Mouse (Mus musculus) small intestine, adult 2 months (tissue): ENCODE results near the gene Pdcd1lg2.

ENCODE experiments used
- CTCF ChIP-seq: fragments of 200-500 bp; IDR thresholded peaks from 2 replicates; pipeline ENCODE4 v1.5.1; 2012; ENCODE audit warnings: low read depth, mild to moderate bottlenecking, control low read depth, inconsistent platforms, low read length, moderate library complexity, mixed read lengths; ENCODE audit not compliant: insufficient replicate concordance, insufficient read length; ENCODE audit errors: extremely low read depth
- POLR2A ChIP-seq: fragments of 200-500 bp; IDR thresholded peaks from 2 replicates; pipeline ENCODE4 v1.6.1; 2012; ENCODE audit warnings: low read depth, mild to moderate bottlenecking, control low read depth, inconsistent platforms, low read length, moderate library complexity

DNA sequence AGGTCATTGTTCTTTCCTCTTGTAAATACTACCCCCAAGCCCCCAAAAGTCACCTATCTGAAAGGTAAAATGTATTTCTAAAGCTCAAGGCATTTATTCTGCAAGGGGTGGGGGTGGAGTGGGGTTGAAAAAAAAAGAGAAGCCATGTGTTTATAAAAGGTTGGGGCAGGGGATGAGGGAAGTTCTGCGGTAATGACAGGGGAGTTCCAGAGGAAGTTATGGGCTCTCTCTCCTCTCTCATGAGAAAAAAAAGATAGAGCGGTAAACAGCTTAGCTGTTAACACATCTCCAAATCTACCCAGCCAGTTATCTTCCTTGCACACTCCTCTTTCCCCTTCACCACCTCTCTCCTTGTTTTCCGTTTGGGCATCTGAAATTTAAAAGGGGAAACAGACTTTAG is 20.2 kb downstream of the Pdcd1lg2 start:
- no peak for TF ChIP-seq CTCF
- no peak for TF ChIP-seq POLR2A
